Mouse (Mus musculus): ENCODE data around the gene Pigu. TPM values are rescaled to one million over a fixed set of nuclear protein-coding genes. Genes with fewer than 3 reads are reported as not detected.

The Pigu gene
- polyA plus RNA-seq, 1 experiment from 2014 or later: 51.9 TPM

DNA sequence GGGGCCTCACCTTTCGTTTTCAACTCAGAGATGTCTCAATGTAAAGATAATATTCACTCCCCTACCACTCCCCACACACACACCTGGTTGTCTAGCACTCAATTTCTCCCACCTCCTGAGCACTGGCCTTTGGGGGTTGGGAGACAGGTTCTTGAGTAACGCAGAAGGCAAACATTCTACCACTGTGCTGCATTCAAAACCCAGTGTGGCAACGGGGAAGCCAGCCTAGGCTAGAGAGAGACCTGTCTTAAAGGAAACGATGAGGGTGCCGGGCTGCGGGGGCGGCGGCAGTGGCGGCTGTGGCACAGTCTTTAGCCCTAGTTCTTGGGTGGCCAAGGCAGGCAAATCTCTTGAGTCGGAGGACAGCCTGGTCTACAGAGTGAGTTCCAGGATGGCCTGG, 19.0 kb upstream of the Pigu start:
- no peak overlapping the region for H3K4me2 ChIP-seq
- peaks cover 3% of the 10 kb centered on the region; the same call in 1 of the 2 replicates for H3K4me1 ChIP-seq (replicated peaks; ENCODE audit: control insufficient read depth, insufficient read depth, low read length)
- H3K27me3 ChIP-seq (replicated peaks; ENCODE audit: control insufficient read depth, insufficient read depth, low read length): peaks cover 18% of the 10 kb centered on the region
- WGBS: 75% methylated on average over 10 of the region's 10 CpGs
- no peaks in the 10 kb centered on the region for H3K9me3 ChIP-seq (ENCODE audit: control insufficient read depth, low read length)
- no peaks in the 10 kb centered on the region for H3K36me3 ChIP-seq (ENCODE audit: control insufficient read depth, insufficient read depth, low read length)
- no peak overlapping the region for H3K4me3 ChIP-seq (ENCODE audit: low read depth, low read length)
- DNase-seq (ENCODE audit: low spot score): no peak
- H3K9ac ChIP-seq (ENCODE audit: low read depth, low read length): no peak overlapping the region
- no peak overlapping the region for H3K27ac ChIP-seq (ENCODE audit: low read depth, low read length)
- no peak for ATAC-seq (replicated peaks; ENCODE audit: low FRiP score)

DNA sequence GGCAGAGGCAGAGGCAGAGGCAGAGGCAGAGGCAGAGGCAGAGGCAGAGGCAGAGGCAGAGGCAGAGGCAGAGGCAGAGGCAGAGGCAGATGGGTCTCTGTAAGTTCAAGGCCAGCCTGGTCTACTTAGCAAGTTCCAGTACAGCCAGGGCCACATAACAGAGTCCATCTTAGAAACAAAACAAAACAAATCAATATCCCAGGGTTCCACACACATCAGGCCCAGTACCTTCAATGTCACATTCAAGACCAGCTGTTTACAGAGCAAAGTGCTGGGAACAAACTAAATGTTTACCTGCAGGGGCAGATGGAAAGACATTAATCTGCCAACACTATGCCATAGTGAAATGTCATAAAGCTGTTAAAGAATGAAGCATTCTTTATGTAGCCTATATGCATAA, 17.3 kb upstream of the Pigu start:
- no peak overlapping the region for H3K9ac ChIP-seq (ENCODE audit: low read depth, low read length)
- H3K36me3 ChIP-seq (ENCODE audit: control insufficient read depth, insufficient read depth, low read length): no peaks in the 10 kb centered on the region
- H3K4me3 ChIP-seq (ENCODE audit: low read depth, low read length): no peak overlapping the region
- H3K4me2 ChIP-seq: no peak overlapping the region
- DNase-seq (ENCODE audit: low spot score) (no peak), ATAC-seq (replicated peaks; ENCODE audit: low FRiP score) (no peak)
- H3K9me3 ChIP-seq (ENCODE audit: control insufficient read depth, low read length): no peaks in the 10 kb centered on the region
- H3K4me1 ChIP-seq (replicated peaks; ENCODE audit: control insufficient read depth, insufficient read depth, low read length): no peaks in the 10 kb centered on the region
- H3K27ac ChIP-seq (ENCODE audit: low read depth, low read length): no peak overlapping the region
- H3K27me3 ChIP-seq (replicated peaks; ENCODE audit: control insufficient read depth, insufficient read depth, low read length): peaks cover 3% of the 10 kb centered on the region; the same call in 1 of the 2 replicates

DNA sequence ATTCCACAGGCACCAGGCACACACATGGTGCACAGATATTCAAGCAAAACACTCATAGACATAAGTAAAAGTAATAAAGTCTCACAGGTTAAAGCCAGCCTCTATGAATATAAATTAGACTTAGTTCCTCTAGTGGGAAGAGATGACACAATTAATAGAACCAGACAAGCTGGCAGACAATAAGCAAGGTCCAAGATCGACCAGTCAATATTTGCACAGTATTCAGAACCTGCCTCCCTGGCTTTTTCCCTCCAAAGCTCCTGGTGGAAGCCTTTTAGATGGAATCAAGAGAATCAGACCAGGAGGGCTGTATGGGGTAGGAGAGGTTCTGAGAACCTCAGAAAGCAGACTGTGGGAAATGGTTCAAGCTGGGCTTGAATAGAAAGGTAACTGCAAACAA, 16.7 kb upstream of the Pigu start:
- H3K4me2 ChIP-seq: no peak overlapping the region
- H3K4me1 ChIP-seq (replicated peaks; ENCODE audit: control insufficient read depth, insufficient read depth, low read length): 0 out of 2 replicates have a peak, but pooled peaks cover 3% of the 10 kb centered on the region
- 71% methylated on average over 1 of the region's 1 CpGs for WGBS
- H3K9me3 ChIP-seq (ENCODE audit: control insufficient read depth, low read length): no peaks in the 10 kb centered on the region
- no peak overlapping the region for H3K27ac ChIP-seq (ENCODE audit: low read depth, low read length)
- H3K27me3 ChIP-seq (replicated peaks; ENCODE audit: control insufficient read depth, insufficient read depth, low read length): no peaks in the 10 kb centered on the region
- no peak overlapping the region for H3K4me3 ChIP-seq (ENCODE audit: low read depth, low read length)
- no peaks in the 10 kb centered on the region for H3K36me3 ChIP-seq (ENCODE audit: control insufficient read depth, insufficient read depth, low read length)
- DNase-seq (ENCODE audit: low spot score) (no peak), ATAC-seq (replicated peaks; ENCODE audit: low FRiP score) (no peak)
- no peak overlapping the region for H3K9ac ChIP-seq (ENCODE audit: low read depth, low read length)

DNA sequence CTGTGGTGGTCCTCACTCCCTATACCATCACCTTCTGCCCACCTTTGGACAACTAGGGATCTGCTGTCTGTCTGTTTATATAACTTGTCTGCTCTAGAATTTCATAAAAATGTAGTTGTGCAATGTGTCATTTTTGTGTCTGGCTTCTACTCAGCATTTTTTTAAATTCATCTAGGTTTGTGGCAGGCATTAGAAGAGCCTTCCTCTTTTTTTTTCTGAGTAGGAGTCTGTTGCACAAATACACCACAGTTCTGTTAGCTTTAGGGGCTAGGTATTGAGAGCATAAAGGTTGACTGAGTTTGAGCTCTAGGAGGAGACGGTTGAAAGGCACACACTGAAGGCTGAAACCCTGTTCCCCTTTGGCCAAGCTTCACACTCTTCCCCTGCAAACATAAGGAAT, 16.1 kb upstream of the Pigu start:
- DNase-seq (ENCODE audit: low spot score) (no peak), ATAC-seq (replicated peaks; ENCODE audit: low FRiP score) (no peak)
- no peaks in the 10 kb centered on the region for H3K9me3 ChIP-seq (ENCODE audit: control insufficient read depth, low read length)
- H3K27me3 ChIP-seq (replicated peaks; ENCODE audit: control insufficient read depth, insufficient read depth, low read length): no peaks in the 10 kb centered on the region
- 0 out of 2 replicates have a peak, but pooled peaks cover 3% of the 10 kb centered on the region for H3K4me1 ChIP-seq (replicated peaks; ENCODE audit: control insufficient read depth, insufficient read depth, low read length)
- H3K9ac ChIP-seq (ENCODE audit: low read depth, low read length): no peak overlapping the region
- WGBS: 65% methylated on average over 1 of the region's 1 CpGs
- no peak overlapping the region for H3K4me2 ChIP-seq
- H3K4me3 ChIP-seq (ENCODE audit: low read depth, low read length): no peak overlapping the region
- H3K36me3 ChIP-seq (ENCODE audit: control insufficient read depth, insufficient read depth, low read length): no peaks in the 10 kb centered on the region
- H3K27ac ChIP-seq (ENCODE audit: low read depth, low read length): no peak overlapping the region

DNA sequence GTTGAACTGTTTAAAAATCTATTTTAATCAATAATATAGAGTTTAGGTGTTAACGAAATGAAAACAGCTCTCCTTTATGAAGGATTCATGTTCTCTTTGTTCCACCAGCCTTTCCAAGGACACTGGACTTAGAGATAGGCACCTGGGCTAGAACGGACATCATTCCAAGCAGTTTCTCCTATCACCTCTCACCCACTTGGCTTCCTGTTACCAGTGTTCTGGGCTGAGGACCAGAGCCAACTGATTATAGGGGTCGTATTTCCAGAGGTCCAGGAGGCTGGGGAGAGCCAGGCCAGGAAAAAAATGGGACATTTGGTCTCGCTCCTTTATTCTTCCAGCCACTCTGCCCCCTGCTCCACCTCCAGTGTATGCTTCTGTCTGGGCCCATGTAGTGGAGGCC, 15.2 kb upstream of the Pigu start:
- Histone ChIP-seq H3K9me3 (ENCODE audit: control insufficient read depth, low read length) (no peaks in the 10 kb centered on the region), H3K9ac (ENCODE audit: low read depth, low read length) (no peak overlapping the region), H3K27ac (ENCODE audit: low read depth, low read length) (no peak overlapping the region), H3K4me1 (replicated peaks; ENCODE audit: control insufficient read depth, insufficient read depth, low read length) (0 out of 2 replicates have a peak, but pooled peaks cover 3% of the 10 kb centered on the region), H3K4me2 (no peak overlapping the region), H3K27me3 (replicated peaks; ENCODE audit: control insufficient read depth, insufficient read depth, low read length) (no peaks in the 10 kb centered on the region), H3K36me3 (ENCODE audit: control insufficient read depth, insufficient read depth, low read length) (no peaks in the 10 kb centered on the region), H3K4me3 (ENCODE audit: low read depth, low read length) (no peak overlapping the region)
- WGBS: 64% methylated on average over 4 of the region's 4 CpGs
- DNase-seq (ENCODE audit: low spot score) (no peak), ATAC-seq (replicated peaks; ENCODE audit: low FRiP score) (no peak)

DNA sequence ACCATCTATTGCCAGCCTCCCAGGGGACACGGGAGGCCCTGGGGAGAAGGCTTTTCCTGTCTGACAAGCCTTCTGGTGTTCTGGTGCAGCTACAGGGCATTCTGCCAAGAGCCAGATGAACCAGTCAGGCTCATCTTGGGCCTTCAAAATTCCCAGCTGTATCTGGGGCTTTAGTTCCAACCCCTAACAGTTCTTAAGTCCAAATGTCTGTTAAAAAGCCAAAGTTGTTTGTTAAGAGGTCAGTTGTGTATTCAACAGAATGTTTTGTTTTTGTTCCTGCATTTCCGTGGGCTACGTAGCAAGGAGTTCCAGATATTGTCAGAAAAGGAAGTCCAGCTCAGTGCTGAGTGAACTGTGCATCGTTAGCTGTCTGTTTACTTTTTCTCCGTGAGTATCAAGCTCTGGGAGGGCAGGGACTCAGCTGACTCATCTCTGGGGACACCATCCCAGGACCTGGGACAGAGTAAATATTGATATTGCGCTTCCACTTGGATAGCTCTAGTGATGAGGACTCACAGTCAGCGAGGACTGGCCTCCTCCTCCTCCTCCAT, 12.2 kb upstream of the Pigu start:
- no peaks in the 10 kb centered on the region for H3K36me3 ChIP-seq (ENCODE audit: control insufficient read depth, insufficient read depth, low read length)
- ATAC-seq (replicated peaks; ENCODE audit: low FRiP score) (peak; percentile 31; the same call in 1 of the 2 replicates), DNase-seq (ENCODE audit: low spot score) (no peak)
- no peaks in the 10 kb centered on the region for H3K9me3 ChIP-seq (ENCODE audit: control insufficient read depth, low read length)
- H3K27ac ChIP-seq (ENCODE audit: low read depth, low read length): no peak overlapping the region; the same call in 1 of the 2 replicates
- 0 out of 2 replicates have a peak overlapping the region, but pooled peaks have one; percentile 16 for H3K4me2 ChIP-seq
- H3K27me3 ChIP-seq (replicated peaks; ENCODE audit: control insufficient read depth, insufficient read depth, low read length): no peaks in the 10 kb centered on the region
- H3K4me1 ChIP-seq (replicated peaks; ENCODE audit: control insufficient read depth, insufficient read depth, low read length): 0 out of 2 replicates have a peak, but pooled peaks cover 3% of the 10 kb centered on the region
- no peak overlapping the region for H3K9ac ChIP-seq (ENCODE audit: low read depth, low read length)
- no peak overlapping the region for H3K4me3 ChIP-seq (ENCODE audit: low read depth, low read length)
- WGBS: 49% methylated on average over 7 of the region's 7 CpGs

DNA sequence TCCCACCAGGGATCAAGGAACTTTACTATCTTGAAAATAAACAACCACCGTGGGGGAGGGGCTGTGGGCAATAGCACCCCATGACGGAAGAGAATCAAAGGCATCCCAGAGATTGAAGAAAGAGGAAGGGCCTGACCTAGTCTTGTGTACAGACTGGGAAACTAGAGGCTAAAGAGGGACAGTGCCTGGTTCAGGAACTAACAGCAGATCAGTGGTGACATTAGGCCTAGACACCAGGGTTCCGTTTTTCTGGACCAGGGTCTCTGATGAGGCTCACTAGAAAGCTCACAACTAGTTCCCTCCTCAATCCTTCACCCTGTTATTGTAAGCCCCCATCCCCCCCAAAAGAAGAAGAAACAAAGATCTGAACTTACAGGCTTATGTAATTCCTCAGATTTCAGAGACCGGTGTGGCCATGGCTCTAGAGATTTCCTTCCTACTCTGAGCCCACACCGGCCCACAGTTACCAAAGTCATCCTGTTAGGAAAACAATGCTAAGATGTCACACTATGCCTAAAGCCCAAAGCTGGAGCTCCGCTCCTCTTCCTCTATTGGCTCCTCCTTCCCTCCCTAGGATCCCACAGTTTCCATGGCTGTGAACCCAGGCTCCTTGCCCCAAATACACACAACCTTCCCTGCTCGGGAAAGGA, 10.5 kb upstream of the Pigu start:
- Histone ChIP-seq H3K36me3 (ENCODE audit: control insufficient read depth, insufficient read depth, low read length) (no peaks in the 10 kb centered on the region), H3K4me2 (no peak overlapping the region), H3K4me3 (ENCODE audit: low read depth, low read length) (no peak overlapping the region), H3K27me3 (replicated peaks; ENCODE audit: control insufficient read depth, insufficient read depth, low read length) (no peaks in the 10 kb centered on the region), H3K27ac (ENCODE audit: low read depth, low read length) (no peak overlapping the region), H3K4me1 (replicated peaks; ENCODE audit: control insufficient read depth, insufficient read depth, low read length) (0 out of 2 replicates have a peak, but pooled peaks cover 3% of the 10 kb centered on the region), H3K9me3 (ENCODE audit: control insufficient read depth, low read length) (no peaks in the 10 kb centered on the region), H3K9ac (ENCODE audit: low read depth, low read length) (no peak overlapping the region)
- DNase-seq (ENCODE audit: low spot score): no peak
- no peak for ATAC-seq (replicated peaks; ENCODE audit: low FRiP score)
- WGBS: 70% methylated on average over 7 of the region's 7 CpGs

DNA sequence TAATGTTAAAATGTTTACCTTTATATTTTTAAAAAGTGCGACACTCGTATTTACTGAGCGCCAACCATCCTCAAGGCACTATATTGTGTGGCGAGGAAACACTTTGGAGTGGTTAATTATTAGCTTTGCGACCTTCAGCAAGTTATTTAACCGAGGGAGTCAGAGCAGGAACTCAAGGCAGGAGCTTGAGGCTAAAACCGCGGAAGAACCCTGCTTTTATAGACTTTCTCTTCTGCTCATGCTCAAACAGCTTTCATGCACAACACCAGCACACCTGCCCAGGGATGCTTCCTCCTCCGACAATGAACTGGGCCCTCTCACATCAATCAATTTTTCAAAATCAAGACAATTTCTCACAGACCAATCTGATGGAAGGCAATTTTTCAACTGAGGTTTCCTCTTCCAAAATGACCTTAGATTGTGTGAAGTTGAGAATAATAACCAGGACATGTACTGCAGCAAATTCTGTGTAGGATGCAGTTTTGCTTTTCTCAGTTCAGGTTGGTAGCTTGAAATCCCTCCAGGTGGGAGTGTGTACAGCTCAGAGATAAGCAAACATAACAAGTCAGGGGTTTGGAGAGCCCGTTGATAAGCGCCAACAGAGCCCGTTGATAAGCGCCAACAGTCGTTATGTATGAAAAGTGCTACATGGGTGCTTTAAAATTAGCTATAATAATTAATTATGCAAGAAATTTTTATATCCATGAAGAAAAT, 613 bp upstream of the Pigu start:
- DNase-seq (ENCODE audit: low spot score) (no peak), ATAC-seq (replicated peaks; ENCODE audit: low FRiP score) (peak; percentile 58)

More for the DNA sequence above, 613 bp upstream of the Pigu start:
- Histone ChIP-seq H3K27ac (ENCODE audit: low read depth, low read length) (peak overlapping the region; percentile 66), H3K27me3 (replicated peaks; ENCODE audit: control insufficient read depth, insufficient read depth, low read length) (no peaks in the 10 kb centered on the region), H3K4me1 (replicated peaks; ENCODE audit: control insufficient read depth, insufficient read depth, low read length) (peaks cover 18% of the 10 kb centered on the region), H3K4me2 (peak overlapping the region; percentile 75), H3K36me3 (ENCODE audit: control insufficient read depth, insufficient read depth, low read length) (no peaks in the 10 kb centered on the region), H3K4me3 (ENCODE audit: low read depth, low read length) (peak overlapping the region; percentile 80), H3K9me3 (ENCODE audit: control insufficient read depth, low read length) (no peaks in the 10 kb centered on the region), H3K9ac (ENCODE audit: low read depth, low read length) (peak overlapping the region; percentile 65)
- WGBS: 21% methylated on average over 14 of the region's 14 CpGs
